Mouse (Mus musculus) left cerebral cortex, postnatal 36 days (tissue): ENCODE measurements at regions not wholly inside any gene's neighbourhood (a gene's known extent, or its start where the extent isn't known, plus 50 kb on each side); places are given as distances from the start of the nearest gene placed in this dataset.

Experiments
- DNase-seq, 2 experiments: peaks; one replicate each; pipeline ENCODE4 v3.0.0; 2021 to 2022; ENCODE audit warnings: low spot score in 2 of 2, mixed read lengths in 1 of 2
- intact Hi-C: fragments of 180-260 bp; cut with DNase I; formaldehyde crosslinking; loops from one replicate; pipeline ENCODE4 v1.15.1; 2025

DNA sequence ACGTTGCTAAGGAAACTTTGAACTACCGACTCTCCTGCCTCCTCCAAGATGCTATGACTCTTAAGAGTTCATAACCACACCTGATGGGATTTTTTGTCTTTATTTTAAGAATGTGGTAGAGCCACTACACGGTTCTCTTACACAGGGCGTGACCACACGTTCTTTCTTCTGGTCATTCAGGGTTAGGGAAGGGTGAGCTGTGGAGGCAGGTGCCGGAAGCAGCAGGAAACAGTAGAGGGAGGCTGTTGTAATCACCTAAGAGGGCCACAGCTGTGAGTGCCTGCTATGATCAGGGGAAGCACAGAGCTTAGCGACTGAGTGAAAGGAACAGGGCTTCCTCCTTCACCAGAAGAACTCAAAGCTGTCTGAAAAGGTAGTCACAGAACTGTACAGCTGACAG lies 50.6 kb upstream of the Larp1 start:
- DNase-seq = no peak
- intact Hi-C loops = loop anchor here (10.0 kb wide), 1 partner anchor 347 kb away; the partner anchor contains the start of gene Zfp692

DNA sequence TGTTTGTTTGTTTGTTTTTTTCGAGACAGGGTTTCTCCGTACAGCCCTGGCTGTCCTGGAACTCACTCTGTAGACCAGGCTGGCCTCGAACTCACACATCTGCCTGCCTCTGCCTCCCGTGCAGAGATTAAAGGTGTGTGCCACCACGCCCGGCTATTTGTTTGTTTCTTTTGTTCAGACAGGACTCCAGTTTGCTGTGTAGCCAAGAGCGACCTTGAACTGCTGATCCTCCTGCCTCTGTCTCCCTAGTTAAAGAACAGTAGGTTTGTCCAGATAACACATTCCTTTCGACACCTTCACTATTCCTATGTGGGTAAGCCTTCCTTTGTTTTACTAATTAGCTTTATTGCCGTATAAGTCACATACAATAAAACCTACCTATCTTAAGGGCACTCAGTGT lies 52.0 kb upstream of the Larp1 start:
- DNase-seq = no peak
- intact Hi-C loops = loop anchor here (10.0 kb wide), 1 partner anchor 348 kb away; the partner anchor contains the start of gene Zfp692

DNA sequence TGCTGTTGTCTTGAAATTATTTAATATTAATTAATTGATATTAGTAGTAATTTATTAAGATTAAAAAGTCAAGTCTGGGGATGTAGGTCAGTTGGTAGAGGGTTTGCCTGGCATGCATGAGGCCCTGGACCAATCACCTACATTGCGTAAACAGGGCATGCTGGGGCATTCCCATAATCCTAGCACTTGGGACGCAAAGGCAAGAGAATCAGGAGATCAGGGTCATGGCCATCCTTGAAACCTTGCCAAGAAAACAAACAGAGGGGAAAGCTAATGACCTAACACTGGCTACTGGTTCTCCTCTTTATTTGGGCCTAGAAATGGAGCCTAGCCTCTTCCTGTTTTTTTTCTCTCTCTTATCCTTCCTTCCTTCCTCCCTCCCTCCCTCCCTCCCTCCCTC lies 52.8 kb upstream of the Larp1 start:
- no peak for DNase-seq
- intact Hi-C loops = loop anchor here (10.0 kb wide), 1 partner anchor 349 kb away; the partner anchor contains the start of gene Zfp692

DNA sequence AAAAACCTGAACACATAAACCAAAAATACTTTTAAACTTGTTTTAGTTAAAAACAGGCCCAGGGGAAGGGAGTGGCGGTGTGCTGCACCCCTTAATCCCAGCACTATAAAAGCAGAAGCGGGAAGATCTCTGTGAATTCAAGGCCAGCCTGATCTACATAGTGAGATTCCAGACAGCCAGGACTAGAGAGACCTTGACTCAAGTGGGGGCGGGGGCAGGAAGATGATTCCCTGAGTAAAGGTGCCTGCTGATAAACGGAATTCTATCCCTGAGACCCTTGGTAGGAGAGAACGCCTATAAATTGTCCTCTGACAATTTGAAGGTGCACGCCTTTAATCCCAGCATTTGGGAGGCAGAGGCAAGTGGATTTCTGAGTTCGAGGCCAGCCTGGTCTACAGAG lies 53.4 kb upstream of the Larp1 start:
- intact Hi-C loops = loop anchor here (10.0 kb wide), 1 partner anchor 349 kb away; the partner anchor contains the start of gene Zfp692
- no peak for DNase-seq

DNA sequence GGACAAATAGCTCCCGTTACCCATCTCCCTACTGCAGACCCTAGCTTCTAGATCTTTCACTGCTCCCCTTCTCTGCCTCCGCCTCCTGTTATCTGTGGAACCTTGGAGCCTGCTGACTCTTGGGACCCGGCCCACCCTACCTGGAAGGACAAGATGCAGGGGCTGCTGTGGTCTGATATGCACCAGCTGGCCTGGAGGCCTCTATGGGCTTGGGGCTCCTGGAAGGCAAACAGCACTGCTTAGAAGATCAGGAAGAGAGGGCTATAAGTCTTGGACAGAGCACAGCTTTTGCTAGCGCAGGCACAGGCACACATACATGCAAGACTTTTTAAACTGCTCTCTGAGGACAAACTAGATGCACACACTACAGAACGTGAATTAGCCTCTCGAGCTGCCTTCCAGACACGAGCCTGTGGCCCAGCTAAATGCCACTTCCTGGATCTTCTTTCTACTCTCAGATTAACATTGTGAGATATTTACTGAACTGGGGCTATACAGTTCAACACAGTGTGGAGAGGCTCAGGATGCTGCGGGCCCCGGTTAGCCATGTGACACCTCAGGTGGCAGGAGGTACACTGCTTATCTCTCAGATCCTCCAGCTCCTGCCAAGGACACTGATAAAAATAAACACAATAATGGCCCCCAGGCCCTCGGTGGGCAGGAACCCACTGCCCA lies 54.2 kb upstream of the Larp1 start:
- no peak for DNase-seq
- intact Hi-C loops = loop anchor here (5.0 to 10.0 kb wide), 2 partner anchors 143 to 350 kb away; partner anchors contain the start of gene Zfp692

DNA sequence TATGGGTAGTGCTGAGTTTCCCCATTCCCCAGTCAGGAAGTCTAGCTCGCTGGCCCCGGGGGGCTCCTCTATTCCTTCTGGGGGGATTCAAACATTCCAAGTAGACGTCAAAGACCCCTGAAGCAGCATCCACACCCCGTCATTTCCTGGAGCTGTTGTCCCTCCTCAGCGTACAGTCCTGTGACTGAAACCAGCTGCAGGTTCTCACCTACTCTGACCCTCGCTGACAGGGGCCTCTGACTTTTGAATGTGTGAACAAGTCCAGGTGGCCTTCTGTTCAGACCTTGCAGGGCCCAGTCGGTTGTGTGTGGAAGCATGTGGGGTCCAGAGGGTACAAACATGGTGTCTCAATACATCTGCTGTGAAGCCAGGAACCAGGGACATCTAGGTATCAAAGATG lies 55.2 kb upstream of the Larp1 start:
- intact Hi-C loops = loop anchor here (5.0 to 10.0 kb wide), 2 partner anchors 144 to 351 kb away; partner anchors contain the start of gene Zfp692
- no peak for DNase-seq

DNA sequence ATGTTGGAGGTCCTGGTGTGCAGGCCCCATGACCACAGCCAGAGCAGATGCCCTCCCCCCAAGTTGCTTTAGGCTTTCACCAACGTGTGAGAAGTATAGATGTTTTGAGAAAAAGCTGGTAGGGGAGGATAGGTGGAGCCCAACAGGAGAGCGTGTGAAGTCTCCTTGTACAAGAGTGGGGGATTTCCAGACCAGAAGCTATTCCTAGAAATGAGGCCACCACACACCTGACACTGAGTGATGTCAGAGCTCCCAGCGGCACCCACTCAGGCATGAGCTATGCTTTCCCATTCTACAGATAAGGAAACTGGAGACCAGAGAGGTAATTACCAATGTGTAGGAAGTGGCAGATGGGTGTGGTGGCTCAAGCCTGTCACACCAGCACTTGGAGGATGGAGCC lies 56.2 kb upstream of the Larp1 start:
- intact Hi-C loops = loop anchor here (5.0 to 10.0 kb wide), 2 partner anchors 145 to 352 kb away; partner anchors contain the start of gene Zfp692
- DNase-seq = no peak

DNA sequence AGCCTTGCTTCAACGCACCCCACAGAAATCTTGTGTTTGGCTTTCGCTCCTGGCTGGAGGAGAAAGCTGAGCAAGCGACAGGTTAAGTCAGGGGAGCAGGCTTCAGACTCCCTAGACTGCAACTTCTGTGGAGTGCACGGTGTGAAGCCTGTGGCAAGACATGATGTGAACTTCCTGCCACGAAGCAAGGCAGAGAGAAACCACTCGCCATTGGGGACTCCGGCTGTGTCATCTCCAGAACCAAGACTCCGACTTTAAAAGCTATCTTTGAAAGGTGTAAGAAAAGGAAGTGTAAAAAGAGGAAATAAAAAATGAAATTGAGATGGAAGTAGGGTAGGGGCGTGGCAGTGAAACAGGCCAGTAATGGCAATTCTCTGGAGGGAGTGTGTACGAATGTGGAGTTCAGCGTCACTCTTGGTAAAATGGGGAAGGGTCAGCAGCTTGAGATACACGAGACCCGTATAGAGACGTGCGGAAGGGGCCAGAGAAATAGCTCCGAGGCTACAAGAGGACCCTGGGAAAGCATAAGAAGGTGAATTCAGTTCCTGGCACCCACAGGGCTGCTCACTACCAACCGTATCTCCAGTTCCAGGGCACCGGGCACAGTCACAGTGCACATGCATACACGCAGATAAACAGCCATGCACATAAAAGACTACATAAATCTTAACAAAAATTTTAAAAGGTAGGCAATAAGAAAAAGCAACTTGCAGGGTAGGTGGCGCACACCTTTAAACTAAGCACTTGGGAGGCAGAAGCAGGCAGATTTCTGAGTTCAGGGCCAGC lies 57.1 kb upstream of the Larp1 start:
- DNase-seq = no peak
- intact Hi-C loops = loop anchor here (2.0 to 10.0 kb wide), 3 partner anchors 105 to 353 kb away; partner anchors contain the start of gene Zfp692

DNA sequence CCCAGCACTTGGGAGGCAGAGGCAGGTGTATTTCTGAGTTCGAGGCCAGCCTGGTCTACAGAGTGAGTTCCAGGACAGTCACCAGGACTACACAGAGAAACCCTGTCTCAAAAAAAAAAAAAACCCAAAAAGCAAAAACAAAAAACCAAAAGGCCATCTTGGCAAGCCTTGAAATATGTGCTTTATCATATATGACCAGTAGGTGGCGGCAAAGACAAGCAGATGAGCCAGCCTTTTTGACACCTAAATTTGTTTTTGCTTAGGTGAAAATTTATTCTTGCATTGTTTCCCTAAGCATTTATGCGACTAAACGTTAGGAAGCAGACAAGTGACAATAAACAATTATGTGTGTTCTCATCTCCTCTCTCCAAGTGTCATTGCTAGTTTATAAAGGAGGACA lies 57.9 kb upstream of the Larp1 start:
- intact Hi-C loops = loop anchor here (2.0 to 10.0 kb wide), 3 partner anchors 106 to 354 kb away; partner anchors contain the start of gene Zfp692
- DNase-seq = peak in 1 of 2 experiments; percentile 17

DNA sequence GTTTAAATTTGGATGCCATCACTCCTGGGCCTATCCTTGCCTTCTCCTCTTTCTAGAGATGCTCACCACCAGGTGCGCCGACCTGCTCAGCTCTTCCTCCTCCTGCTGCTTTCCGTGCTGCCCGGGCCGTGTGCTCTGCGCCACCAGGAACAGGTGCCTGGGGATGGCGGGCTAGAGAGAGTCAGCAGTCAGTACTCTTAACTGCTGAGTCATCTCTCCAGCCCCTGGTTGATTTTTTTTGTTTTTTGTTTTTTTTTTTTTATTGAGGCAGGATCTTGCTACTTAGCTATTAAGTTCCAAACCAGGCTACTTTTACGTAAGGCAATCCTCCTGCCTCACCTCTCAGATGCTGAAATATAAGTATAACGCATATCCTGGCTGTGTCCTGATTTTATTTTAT lies 59.8 kb upstream of the Larp1 start:
- DNase-seq = no peak
- intact Hi-C loops = no loop called here

DNA sequence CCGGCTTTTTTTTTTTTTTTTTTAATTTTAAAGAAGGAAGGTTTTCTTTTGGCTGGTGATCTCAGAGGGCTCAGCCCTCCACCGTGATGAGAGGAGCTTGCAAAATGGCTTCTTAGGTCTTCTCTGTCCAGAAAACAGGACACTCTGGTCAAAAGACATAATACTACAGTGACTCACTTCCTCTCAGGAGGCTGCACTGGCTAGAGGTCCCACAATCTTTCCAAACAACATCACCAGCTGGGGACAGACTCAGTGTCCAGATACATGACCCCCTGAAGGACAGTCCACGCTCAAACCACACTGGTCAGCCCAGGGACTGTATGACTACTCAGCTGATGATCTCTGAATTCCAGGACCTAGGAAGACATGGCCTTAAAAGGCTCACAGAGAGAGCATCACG lies 61.5 kb upstream of the Larp1 start:
- intact Hi-C loops = no loop called here

DNA sequence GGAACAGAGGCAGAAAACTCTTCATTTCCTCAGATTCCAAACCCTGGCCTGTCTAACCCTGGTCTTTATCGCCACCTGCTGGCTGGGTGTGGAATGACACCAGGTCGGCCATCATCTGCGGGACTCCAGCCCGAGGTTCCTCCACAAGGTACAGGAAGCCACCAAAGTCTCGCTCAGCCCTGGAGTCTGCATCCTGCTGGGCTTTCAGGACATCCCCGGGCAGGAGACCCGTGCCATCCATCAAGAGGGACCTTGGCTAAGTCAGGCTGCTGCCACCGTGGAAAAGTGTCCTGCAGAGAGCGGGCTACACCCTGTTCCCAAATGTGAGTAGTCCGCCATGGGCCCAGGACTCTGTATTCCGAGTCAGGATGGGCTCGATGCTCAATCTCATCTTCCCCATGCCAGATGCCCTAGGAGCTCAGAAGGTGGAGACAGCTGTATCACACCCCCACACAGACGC lies 74.4 kb upstream of the Larp1 start:
- DNase-seq = peak; percentile 82 to 84
- intact Hi-C loops = loop anchor here (1.0 to 10.0 kb wide), 5 partner anchors 67 to 460 kb away; no protein-coding TSS in a partner anchor

More for the DNA sequence above, 61.5 kb upstream of the Larp1 start:
- DNase-seq = no peak

DNA sequence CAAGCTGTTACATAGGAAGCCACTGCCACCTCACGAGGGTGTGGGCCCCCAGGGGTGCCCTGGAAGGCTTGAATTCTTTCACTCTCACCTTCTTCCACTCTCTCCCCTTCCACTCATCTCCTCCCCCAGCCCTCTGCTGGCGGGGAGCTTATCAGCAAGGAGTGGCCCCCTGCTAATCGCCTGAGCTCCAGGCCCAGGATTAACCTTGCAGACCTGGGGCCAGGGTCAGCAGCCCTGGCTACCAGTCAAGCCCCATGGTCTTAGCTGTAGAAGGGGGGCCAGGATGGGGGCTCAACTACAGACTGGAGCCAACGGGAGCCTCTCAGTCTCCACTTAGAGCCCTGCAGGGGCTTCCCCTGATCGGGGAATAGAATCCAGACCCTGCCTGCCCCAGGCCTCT lies 75.8 kb upstream of the Larp1 start:
- DNase-seq = no peak
- intact Hi-C loops = loop anchor here (5.0 to 10.0 kb wide), 3 partner anchors 66 to 388 kb away; no protein-coding TSS in a partner anchor

DNA sequence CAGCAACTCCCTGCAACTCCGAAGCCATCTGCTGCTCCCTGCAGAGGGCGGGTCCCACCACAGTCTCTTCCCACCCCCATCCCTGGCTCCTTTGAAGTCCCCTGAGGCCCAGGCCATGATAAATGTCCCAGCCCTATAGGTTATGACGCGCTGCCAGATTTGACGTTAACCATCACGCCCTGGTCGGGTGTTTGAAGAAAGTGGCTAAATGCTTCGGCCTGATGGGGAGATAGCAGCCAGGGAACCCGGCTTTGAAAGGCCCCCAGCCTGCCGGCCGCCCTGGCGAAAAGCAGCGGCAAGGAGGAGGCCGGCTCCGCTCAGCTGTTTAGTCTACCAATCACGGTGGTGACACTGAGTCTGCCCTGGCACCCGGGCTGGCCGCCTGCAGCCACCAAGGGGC lies 79.4 kb upstream of the Larp1 start:
- intact Hi-C loops = no loop called here

DNA sequence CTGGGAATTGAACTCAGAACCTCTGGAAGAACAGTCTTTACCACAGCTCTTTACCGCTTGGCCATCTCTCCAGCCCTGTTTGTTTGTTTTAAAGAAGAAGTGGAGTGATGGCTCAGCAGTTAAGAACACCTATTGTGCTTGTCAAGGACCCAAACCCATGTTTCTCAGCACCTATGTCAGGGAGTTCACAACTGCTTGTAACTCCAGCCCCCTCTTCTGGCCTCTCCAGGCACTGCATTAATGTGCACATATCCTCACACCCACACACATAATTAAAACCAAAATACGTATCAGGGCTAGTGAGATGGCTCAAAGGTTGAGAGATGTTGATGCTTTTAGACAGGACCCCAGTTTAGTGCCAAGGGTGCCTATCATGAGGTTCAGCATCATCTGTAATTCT lies 87.6 kb upstream of the Hand1 start:
- DNase-seq = no peak
- intact Hi-C loops = no loop called here

More for the DNA sequence above, 79.4 kb upstream of the Larp1 start:
- no peak for DNase-seq

DNA sequence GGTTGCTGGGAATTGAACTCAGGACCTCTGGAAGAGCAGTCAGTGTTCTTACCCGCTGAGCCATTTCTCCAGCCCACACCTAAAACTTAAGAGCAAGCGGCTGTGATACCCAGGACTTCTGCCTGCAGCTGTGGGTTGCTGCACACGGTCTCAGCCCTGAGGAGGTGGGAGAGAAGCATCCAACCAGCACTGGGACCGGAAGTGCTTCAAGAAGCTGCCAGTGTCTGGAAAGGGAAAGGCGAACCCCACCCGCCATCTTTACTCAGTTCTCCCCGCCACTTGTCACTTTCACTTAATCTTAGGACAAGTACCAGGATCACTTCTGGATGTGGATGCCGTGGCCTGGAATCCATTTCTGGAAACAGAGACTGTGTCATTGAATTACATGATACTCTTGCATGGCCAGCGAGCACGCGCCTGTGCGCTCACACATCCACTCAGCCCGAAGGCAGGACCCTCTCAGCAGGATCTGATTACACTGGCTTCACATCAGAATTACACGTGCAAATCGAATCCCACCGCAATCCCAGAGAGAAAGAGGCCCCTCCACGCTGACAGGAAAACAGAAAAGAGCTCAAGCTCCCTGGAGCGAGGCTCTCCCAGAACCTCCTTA lies 85.9 kb upstream of the Hand1 start:
- DNase-seq = no peak
- intact Hi-C loops = no loop called here

DNA sequence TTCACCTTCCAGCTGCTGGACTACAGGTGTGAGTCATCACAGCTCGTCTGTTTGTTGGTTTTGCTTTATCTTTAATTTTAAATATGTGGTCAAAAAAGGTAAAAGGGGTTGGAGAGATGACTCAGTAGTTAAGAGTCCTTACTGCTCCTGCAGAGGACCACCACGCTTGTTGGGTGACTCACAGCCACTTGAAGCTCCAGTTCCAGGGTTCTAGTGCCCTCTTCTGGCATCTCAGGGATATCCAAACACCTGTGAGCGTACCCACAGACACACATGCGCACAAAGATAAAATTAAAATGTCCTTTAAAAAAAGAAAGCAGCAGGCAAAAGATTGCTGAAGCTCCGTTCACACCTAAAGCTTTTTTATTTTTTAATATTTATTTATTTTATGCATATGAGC lies 85.4 kb upstream of the Hand1 start:
- intact Hi-C loops = no loop called here
- no peak for DNase-seq

DNA sequence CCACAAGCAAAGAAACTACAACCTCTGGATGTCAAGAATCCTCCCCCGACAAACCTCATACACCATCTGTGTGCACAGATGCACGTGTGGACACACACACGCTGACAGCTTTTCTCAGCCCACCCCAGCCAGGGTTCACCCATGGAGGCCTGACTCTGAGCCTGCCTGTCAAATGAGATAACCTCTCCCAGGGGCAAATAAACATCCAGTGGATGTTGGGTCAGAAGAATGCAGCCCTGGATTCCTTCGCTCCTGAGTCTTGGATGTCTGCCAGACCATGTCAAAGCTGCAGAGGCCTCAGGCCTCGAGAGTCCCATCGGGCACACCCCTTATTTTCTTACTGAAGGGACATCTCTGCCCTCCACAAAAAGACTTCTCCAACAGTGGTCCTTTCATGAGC lies 83.4 kb upstream of the Hand1 start:
- intact Hi-C loops = no loop called here
- DNase-seq = no peak

DNA sequence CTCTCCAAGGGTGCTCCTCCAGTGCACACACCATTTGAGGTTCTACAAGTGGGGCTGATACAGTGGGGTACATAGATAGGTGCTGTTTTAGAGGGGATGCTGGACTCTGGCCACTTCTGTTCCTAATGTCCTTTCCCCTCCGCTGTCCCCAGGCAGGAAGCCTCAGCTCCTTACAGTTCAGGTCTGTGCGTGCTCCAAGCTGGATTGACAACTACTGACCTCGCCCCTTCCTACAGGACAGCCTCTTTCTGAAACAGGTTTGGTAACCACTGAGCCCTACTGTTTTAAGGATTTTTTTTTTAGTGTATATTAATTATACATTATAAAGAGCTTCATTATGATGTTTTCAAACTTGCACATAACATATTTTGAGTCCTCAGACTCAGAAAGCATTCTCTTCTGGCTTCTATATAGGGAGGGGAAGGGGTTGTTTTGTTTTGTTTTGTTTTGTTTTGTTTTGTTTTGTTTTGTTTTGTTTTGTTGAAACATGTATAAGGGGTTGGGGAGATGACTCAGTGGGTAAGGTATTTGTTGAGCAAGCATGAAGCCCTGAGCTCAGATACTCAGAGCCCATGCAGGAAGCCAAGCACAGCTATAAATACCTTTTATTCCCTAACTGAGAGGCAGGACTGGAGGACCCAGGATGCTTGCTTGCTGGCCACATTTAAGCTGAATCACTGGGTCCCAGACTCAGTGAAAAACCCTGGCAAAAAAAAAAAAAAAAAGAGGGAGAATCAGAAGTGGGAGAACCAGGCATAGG lies 81.4 kb upstream of the Hand1 start:
- DNase-seq = no peak
- intact Hi-C loops = no loop called here
